Mouse (Mus musculus): ENCODE data around the gene Triml2. TPM values are rescaled to one million over a fixed set of nuclear protein-coding genes. Genes with fewer than 3 reads are reported as not detected.
A peak's percentile ranks its signal among the peaks of the same experiment; 100 is the strongest.

The Triml2 gene
- not detected in 2 replicates for polyA plus RNA-seq (2016; fragmentation: Nextera tagmentation; extraction: Ambion mirVana)

GRCm38 (mm10) chr8:43180054-43180690 lies at the start of gene Triml2:
Gene Triml2, plus strand, starts transcription at chr8:43180541.
- DNase-seq (ENCODE audit: low spot score): no peak
- no peaks in the 10 kb centered on the region for H3K36me3 ChIP-seq (replicated peaks)
- H3K9me3 ChIP-seq: no peaks in the 10 kb centered on the region
- H3K27me3 ChIP-seq (replicated peaks; ENCODE audit: low read depth, poor library complexity, severe bottlenecking): no peaks in the 10 kb centered on the region
- no peak within 1 kb of the TSS for H3K27ac ChIP-seq (replicated peaks)
- H3K4me1 ChIP-seq: no peaks in the 10 kb centered on the region
- H3K4me3 ChIP-seq: no peak within 1 kb of the TSS
- 94% methylated on average over 13 of the region's 13 CpGs for WGBS

- no peak for DNase-seq (ENCODE audit: low spot score)
- 84% methylated on average over 2 of the region's 2 CpGs for WGBS
- Histone ChIP-seq H3K4me3 (no peak within 1 kb of the TSS), H3K27me3 (replicated peaks; ENCODE audit: low read depth, poor library complexity, severe bottlenecking) (no peaks in the 10 kb centered on the region), H3K27ac (replicated peaks) (no peak within 1 kb of the TSS), H3K36me3 (replicated peaks) (no peaks in the 10 kb centered on the region), H3K9me3 (no peaks in the 10 kb centered on the region), H3K4me1 (no peaks in the 10 kb centered on the region)
These were observed 39.0 kb upstream of the Triml2 start, which contains the start of gene Triml1 for GRCm38 (mm10) chr8:43141386-43141785. Gene Triml1, minus strand, starts transcription at chr8:43141486.

- H3K4me1 ChIP-seq: no peaks in the 10 kb centered on the region
- no peak for DNase-seq (ENCODE audit: low spot score)
- H3K4me3 ChIP-seq: no peak overlapping the region
- no peaks in the 10 kb centered on the region for H3K27me3 ChIP-seq (replicated peaks; ENCODE audit: low read depth, poor library complexity, severe bottlenecking)
- no peaks in the 10 kb centered on the region for H3K9me3 ChIP-seq
- H3K36me3 ChIP-seq (replicated peaks): no peaks in the 10 kb centered on the region
- H3K27ac ChIP-seq (replicated peaks): no peak overlapping the region
- WGBS: 87% methylated on average over 9 of the region's 9 CpGs
These were observed 31.0 kb upstream of the Triml2 start for GRCm38 (mm10) chr8:43149307-43149706.

GRCm38 (mm10) chr8:43163255-43163654 lies 17.1 kb upstream of the Triml2 start:
- WGBS: 89% methylated on average over 11 of the region's 11 CpGs
- DNase-seq (ENCODE audit: low spot score): no peak
- no peak overlapping the region for H3K4me3 ChIP-seq
- H3K36me3 ChIP-seq (replicated peaks): no peaks in the 10 kb centered on the region
- H3K27ac ChIP-seq (replicated peaks): no peak overlapping the region
- H3K9me3 ChIP-seq: no peaks in the 10 kb centered on the region
- no peaks in the 10 kb centered on the region for H3K4me1 ChIP-seq
- H3K27me3 ChIP-seq (replicated peaks; ENCODE audit: low read depth, poor library complexity, severe bottlenecking): no peaks in the 10 kb centered on the region

GRCm38 (mm10) chr8:43164453-43164852 lies 15.9 kb upstream of the Triml2 start:
- WGBS: 82% methylated on average over 3 of the region's 3 CpGs

GRCm38 (mm10) chr8:43168083-43168482 lies 12.3 kb upstream of the Triml2 start:
- Histone ChIP-seq H3K27me3 (replicated peaks; ENCODE audit: low read depth, poor library complexity, severe bottlenecking) (no peaks in the 10 kb centered on the region), H3K4me3 (no peak overlapping the region), H3K36me3 (replicated peaks) (no peaks in the 10 kb centered on the region), H3K9me3 (no peaks in the 10 kb centered on the region), H3K4me1 (no peaks in the 10 kb centered on the region), H3K27ac (replicated peaks) (no peak overlapping the region)
- WGBS: 93% methylated on average over 4 of the region's 4 CpGs
- DNase-seq (ENCODE audit: low spot score): no peak

More at GRCm38 (mm10) chr8:43164453-43164852, 15.9 kb upstream of the Triml2 start:
- DNase-seq (ENCODE audit: low spot score): no peak
- Histone ChIP-seq H3K27ac (replicated peaks) (no peak overlapping the region), H3K27me3 (replicated peaks; ENCODE audit: low read depth, poor library complexity, severe bottlenecking) (no peaks in the 10 kb centered on the region), H3K4me3 (no peak overlapping the region), H3K4me1 (no peaks in the 10 kb centered on the region), H3K36me3 (replicated peaks) (no peaks in the 10 kb centered on the region), H3K9me3 (no peaks in the 10 kb centered on the region)

GRCm38 (mm10) chr8:43169249-43169755 lies 11.0 kb upstream of the Triml2 start:
- Histone ChIP-seq H3K4me3 (no peak overlapping the region), H3K9me3 (no peaks in the 10 kb centered on the region), H3K4me1 (no peaks in the 10 kb centered on the region), H3K27me3 (replicated peaks; ENCODE audit: low read depth, poor library complexity, severe bottlenecking) (no peaks in the 10 kb centered on the region), H3K27ac (replicated peaks) (no peak overlapping the region), H3K36me3 (replicated peaks) (no peaks in the 10 kb centered on the region)
- no peak for DNase-seq (ENCODE audit: low spot score)
- WGBS: 94% methylated on average over 6 of the region's 6 CpGs

GRCm38 (mm10) chr8:43176766-43177486 lies 3.4 kb upstream of the Triml2 start:
- Histone ChIP-seq H3K4me3 (no peak overlapping the region), H3K4me1 (no peaks in the 10 kb centered on the region), H3K9me3 (no peaks in the 10 kb centered on the region), H3K27me3 (replicated peaks; ENCODE audit: low read depth, poor library complexity, severe bottlenecking) (no peaks in the 10 kb centered on the region), H3K36me3 (replicated peaks) (no peaks in the 10 kb centered on the region), H3K27ac (replicated peaks) (no peak overlapping the region)
- 91% methylated on average over 6 of the region's 6 CpGs for WGBS
- DNase-seq (ENCODE audit: low spot score): no peak

- peak; percentile 17 for DNase-seq (ENCODE audit: low spot score)
These were observed 2.1 kb upstream of the Triml2 start for GRCm38 (mm10) chr8:43178263-43178662.

GRCm38 (mm10) chr8:43179189-43179588 lies 1.2 kb upstream of the Triml2 start:
- Histone ChIP-seq H3K4me3 (no peak overlapping the region), H3K9me3 (no peaks in the 10 kb centered on the region), H3K4me1 (no peaks in the 10 kb centered on the region), H3K27ac (replicated peaks) (no peak overlapping the region), H3K27me3 (replicated peaks; ENCODE audit: low read depth, poor library complexity, severe bottlenecking) (no peaks in the 10 kb centered on the region), H3K36me3 (replicated peaks) (no peaks in the 10 kb centered on the region)
- 49% methylated on average over 4 of the region's 4 CpGs for whole genome bisulfite sequencing
- no peak for DNase-seq (ENCODE audit: low spot score)

More at GRCm38 (mm10) chr8:43178263-43178662, 2.1 kb upstream of the Triml2 start:
- Histone ChIP-seq H3K27ac (replicated peaks) (no peak overlapping the region), H3K36me3 (replicated peaks) (no peaks in the 10 kb centered on the region), H3K4me3 (no peak overlapping the region), H3K9me3 (no peaks in the 10 kb centered on the region), H3K27me3 (replicated peaks; ENCODE audit: low read depth, poor library complexity, severe bottlenecking) (no peaks in the 10 kb centered on the region), H3K4me1 (no peaks in the 10 kb centered on the region)
- WGBS: 47% methylated on average over 3 of the region's 3 CpGs

- Histone ChIP-seq H3K36me3 (replicated peaks) (no peaks in the 10 kb centered on the region), H3K27ac (replicated peaks) (no peak overlapping the region), H3K9me3 (no peaks in the 10 kb centered on the region), H3K4me1 (no peaks in the 10 kb centered on the region), H3K27me3 (replicated peaks; ENCODE audit: low read depth, poor library complexity, severe bottlenecking) (no peaks in the 10 kb centered on the region), H3K4me3 (no peak overlapping the region)
- 83% methylated on average over 2 of the region's 2 CpGs for WGBS
- DNase-seq (ENCODE audit: low spot score): no peak
These were observed 1.9 kb downstream of the Triml2 start for GRCm38 (mm10) chr8:43182281-43182680.

- Histone ChIP-seq H3K27me3 (replicated peaks; ENCODE audit: low read depth, poor library complexity, severe bottlenecking) (no peaks in the 10 kb centered on the region), H3K27ac (replicated peaks) (no peak overlapping the region), H3K4me1 (0 out of 2 replicates have a peak, but pooled peaks cover 2% of the 10 kb centered on the region), H3K4me3 (no peak overlapping the region), H3K9me3 (no peaks in the 10 kb centered on the region), H3K36me3 (replicated peaks) (no peaks in the 10 kb centered on the region)
- no peak for DNase-seq (ENCODE audit: low spot score)
These were observed 35.2 kb downstream of the Triml2 start for GRCm38 (mm10) chr8:43215554-43215953.

- no peak overlapping the region for H3K4me3 ChIP-seq
- DNase-seq (ENCODE audit: low spot score): no peak
- no peaks in the 10 kb centered on the region for H3K27me3 ChIP-seq (replicated peaks; ENCODE audit: low read depth, poor library complexity, severe bottlenecking)
- H3K4me1 ChIP-seq: no peaks in the 10 kb centered on the region
- 81% methylated on average over 3 of the region's 3 CpGs for WGBS
- no peaks in the 10 kb centered on the region for H3K9me3 ChIP-seq
- no peak overlapping the region for H3K27ac ChIP-seq (replicated peaks)
- H3K36me3 ChIP-seq (replicated peaks): no peaks in the 10 kb centered on the region
These were observed 63.0 kb downstream of the Triml2 start for GRCm38 (mm10) chr8:43243326-43243725.
